Mouse (Mus musculus) activated CD4-positive, CD25-positive, alpha-beta regulatory T cell, adult 4 months (primary cell): ENCODE results near the gene Wdr76. TPM values are rescaled to one million over a fixed set of nuclear protein-coding genes. Genes with fewer than 3 reads are reported as not detected.
"Not testable (repeated sequence)": the region's sequence is repeated elsewhere in the genome, so short reads cannot be mapped to it uniquely, and the experiment has no call there.

ENCODE experiments used
- ATAC-seq: one replicate; pipeline ENCODE4 v1.8.0; 2017
- polyA plus RNA-seq, 2 experiments: library from polyadenylated mRNA; unstranded; fragments of 100-300 nt; shearing (Covaris generic); gene quantifications; one replicate each; pipeline ENCODE4 v1.2.1; 2017

The Wdr76 gene
- polyA plus RNA-seq, 2 experiments from 2014 or later: 10.1 to 20.5 TPM

DNA sequence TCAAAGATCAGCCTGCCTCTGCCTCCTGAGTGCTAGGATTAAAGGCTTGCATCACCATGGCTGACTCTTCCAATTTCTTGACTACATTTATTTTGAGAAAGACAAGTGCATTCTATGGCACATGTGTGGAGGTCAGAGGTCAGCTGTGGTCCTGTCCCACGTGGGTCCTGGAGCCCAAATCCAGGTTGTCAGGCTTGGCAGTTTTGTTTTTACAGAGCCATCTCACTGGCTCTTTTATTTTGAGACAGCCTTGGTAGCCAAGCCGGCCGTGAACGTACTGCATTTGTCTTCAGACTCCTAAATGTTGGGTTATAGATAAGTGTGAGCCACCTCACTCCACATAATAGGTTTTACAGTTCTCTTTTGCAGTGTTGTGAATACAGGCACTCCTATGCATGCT, 12.2 kb downstream of the Wdr76 start:
- not testable (repeated sequence) for ATAC-seq

GRCm38 (mm10) chr2:121522006-121522405, 15.5 kb downstream of the Wdr76 start:
- no peak for ATAC-seq

- ATAC-seq: not testable (repeated sequence)
Observed at GRCm38 (mm10) chr2:121522830-121523229, 16.3 kb downstream of the Wdr76 start.

DNA sequence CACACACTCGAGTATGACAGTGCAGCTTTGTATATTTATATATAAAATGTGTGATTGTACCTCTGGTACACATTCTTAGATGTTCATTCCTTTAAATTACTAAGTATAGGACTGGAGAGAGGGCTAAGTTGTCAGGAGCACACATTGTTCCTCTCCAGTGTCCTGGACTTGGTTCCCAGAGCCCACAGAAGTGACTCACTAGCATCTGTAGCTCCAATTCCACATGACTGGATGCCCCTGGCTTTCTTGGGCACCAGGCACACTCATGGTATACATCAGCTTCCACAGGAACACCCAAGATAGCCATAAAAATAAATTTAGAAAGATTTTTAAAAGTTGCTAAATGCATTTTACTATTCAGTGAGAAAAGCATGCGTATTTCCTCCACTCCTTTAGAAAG, 18.5 kb downstream of the Wdr76 start:
- ATAC-seq: no peak

GRCm38 (mm10) chr2:121544829-121545228, 38.3 kb downstream of the Wdr76 start:
- ATAC-seq: no peak

DNA sequence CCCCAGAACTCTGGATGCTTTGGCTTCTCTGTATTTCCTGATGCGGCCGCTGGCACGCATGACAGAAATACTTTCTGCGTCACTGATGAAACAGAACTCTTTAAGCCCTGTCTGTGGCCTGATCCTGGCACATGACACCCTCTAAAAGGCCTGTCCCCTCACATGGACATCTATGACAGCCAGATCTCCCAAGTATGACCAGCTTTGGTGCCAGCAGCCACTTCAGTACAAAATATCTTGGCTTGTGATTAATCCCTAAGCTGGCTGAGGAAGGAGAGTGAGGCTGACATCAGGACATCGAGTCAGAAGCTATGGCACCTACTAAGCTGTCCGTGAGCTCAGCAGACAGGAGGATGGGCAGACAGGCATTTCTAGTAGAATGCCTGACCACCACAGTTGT, 43.1 kb downstream of the Wdr76 start:
- ATAC-seq: no peak

DNA sequence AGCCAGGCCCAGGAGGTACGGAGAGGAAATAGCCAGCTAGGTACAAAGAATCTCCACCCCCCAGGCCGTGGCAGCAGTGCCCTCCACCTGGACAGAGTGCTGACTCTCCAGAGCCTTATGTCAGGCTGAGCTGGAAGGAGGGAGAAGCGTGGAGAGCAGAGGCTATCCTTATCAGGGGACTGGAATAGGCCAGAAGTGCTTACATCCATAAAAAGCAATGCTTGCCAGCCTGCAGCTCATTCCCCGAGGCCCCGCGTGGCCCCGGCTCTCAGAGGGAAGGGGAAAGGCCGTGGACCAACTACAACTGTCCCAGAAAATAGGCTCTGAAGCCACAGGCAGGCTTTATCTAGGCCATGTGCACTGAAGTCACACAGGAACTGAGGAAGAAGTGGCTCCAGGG, 44.7 kb downstream of the Wdr76 start:
- no peak for ATAC-seq

DNA sequence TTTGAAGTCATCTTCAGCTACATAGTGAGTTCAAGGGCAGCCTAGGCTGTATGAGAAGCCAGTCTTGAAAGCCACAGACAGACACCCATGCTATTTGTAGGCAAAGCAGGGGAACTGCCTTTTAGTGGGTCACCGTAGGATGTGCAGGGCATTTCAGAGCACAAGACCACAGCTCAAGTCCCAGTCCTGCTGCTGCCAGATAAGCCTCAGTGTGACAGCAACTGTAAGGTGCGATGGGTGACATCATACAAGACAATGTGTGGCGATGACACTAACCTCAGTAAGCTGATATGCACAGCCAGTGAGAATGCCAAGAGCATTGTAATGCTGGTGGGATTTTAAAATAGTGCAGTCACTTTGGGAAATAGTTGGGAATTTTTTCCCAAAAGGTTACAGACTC, 56.6 kb downstream of the Wdr76 start:
- ATAC-seq: no peak

DNA sequence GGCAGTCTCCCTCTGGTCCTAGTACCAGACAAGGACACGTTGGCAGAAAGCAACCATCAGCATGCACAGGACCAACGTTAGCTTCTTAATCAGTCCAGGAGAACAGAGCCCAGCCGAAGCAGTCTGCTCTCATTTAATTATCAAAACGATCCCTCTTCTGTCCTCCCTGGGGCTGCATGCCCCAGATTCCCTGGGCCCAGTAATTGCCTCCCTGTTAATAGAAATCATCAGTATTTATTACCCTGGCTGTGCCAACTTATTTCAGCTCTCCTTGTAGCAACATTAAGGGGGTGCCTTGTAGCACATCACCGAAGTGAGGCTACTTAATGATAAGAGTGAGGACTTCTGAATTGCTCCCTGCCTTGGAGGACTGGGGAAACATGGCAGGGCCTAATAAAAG, 59.4 kb downstream of the Wdr76 start:
- no peak for ATAC-seq

- ATAC-seq: peak; percentile 70
Observed at GRCm38 (mm10) chr2:121570049-121570448, 63.5 kb downstream of the Wdr76 start.

DNA sequence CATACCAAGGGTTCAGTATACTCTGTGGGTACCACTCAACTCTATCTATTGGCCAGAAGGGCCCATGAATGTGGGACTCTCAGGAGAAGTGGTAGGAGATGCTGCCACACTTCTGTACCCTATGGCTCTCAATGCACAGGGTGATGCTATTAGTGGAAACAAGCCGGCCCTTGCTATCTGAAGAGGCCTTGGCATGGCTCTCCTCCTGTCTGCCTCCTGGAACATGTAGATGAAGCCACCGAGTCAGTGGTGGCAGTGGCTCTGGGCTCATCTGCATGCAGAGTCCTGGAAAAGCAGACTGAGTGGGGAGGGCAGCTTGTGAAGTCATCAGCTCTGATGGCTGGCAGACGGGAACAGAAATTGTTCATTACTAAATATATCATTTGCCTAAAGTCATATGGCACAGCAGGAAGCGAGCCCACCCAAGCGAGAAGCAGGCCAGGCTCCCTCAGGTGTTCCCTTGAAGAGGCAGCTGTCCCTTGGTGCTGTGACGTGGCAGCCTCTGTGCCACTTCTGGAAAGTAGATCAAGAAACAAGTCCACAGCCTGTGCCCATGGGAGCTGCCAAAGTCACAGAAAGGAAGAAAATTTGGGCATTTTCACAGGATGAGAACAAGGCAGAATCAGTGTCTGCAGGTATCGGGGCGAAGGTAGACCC, 64.6 kb downstream of the Wdr76 start:
- ATAC-seq: no peak

DNA sequence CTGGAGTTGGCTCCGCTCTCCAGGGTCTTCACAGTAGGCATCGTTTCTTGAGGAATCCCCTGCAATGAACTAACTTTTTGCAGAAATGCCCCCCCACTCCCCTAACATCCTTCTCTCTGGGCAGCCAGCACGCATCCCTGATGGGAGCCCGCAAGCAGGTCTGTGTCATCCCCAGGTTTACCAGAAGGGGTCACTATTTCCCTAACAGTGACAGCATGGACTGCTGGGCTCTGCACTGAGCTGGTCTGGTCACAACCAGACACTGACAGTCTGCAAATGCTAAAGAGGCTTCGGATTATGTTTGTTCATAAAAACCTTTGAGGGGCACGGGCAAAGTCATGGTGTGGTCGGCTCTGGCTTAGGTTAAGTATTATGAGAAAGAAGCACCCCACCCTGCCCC, 65.3 kb downstream of the Wdr76 start:
- ATAC-seq: peak; percentile 78

DNA sequence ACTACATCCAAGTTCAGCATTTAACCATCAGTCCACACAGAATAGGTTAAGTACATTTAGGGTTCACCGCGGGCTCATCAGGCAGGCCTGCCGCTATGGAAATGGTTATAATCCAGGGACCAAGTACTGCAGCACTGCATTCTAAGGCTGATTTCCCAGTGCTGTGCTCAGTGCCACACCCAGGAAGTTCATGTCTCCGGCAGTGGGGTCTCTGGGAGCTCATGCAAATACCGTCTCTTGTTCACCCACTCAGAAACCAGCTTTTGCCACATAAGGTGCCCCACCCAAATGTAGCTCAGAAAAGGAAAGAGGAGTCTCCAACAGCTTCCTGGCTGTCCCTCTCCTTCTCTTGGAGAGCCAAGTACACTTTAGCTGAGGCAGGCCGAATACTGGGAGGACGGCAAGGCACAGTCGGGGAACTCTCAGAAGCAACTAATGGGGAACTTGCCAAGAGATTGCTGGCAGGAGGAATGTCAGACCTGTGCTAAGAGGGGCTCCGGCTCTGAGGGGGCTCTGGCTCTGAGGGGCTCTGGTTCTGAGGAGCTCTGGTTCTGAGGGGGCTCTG, 67.6 kb downstream of the Wdr76 start:
- no peak for ATAC-seq

DNA sequence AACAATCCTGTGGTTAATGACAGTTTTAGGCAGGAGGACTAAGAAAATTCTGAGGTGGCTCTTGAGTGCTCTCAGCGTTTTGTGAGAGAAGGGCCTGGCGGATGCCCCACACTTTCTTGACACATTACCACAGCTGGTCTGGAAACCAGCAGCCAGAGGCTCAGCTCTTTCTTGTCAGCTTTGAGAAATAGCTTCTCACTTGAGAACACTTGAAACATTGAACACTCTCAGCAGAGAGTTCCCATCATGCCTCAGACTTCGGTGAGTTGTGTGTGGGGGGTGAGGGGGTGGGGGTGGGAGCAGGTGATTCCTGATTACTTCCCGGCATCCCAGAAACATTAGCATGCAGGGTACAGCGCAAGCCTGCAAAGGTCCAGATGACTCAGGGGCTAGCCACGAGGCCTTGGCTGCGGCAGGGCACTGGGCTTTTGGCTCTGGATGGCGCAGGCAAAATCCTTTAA, 69.2 kb downstream of the Wdr76 start:
- no peak for ATAC-seq

GRCm38 (mm10) chr2:121582809-121583376, 76.4 kb downstream of the Wdr76 start:
- ATAC-seq: no peak

GRCm38 (mm10) chr2:121583468-121584116, 77.1 kb downstream of the Wdr76 start:
- no peak for ATAC-seq

DNA sequence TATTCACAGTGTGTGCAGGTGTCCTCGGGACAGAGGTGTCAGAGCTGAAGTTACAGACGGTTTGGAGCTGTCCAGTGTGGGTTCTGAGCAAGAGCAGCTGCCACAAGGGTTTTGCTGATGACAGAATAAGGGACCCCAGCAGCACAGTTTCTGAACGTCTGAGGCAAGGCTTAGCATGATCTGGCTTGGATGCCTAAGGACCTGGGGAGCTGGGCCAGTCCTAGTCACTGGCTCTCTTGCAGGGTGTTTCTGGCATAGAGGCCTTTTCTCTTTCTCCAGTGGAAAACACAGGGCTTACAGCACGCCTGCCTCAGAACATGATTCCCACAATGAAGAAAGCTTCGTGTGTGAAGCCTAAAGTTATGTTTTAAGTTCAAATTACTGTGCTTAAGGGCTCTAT, 78.2 kb downstream of the Wdr76 start:
- ATAC-seq: no peak

DNA sequence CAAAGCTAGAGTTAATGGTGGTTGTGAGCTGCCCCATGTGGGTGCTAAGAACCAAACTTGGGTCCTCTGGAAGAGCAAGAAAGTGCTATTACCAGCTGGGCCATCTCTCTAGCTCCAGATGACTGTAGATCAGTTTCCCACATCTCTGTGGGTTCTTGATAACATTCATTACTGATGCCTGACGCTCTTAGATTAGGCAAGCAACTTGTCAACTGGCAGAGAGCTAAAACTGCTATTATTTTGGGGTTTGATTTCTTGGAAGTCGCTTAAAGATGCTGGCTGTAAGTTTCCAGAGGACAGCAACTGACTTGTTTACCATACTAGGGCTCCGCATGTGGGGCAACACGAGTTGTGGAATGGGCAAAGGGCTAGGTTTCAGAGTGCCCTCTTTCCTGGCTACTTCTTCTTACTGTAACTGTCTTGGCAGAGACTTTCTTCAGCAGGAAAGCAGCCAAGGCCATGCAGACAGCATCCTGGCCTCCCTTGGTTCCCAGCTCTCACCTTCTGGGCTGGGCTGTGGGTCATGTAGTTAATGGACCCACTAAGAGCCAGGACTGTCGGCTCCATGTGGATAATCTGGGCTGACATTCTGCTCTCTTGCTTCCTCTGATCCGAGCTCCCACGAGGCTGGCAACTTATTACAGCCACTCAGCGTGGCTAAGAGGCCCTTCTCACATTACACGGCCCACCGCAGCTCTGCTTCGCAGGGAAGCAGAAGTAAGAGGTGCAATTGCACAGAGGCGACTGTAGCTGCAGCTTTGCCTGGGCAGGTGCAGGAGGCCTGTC, 81.2 kb downstream of the Wdr76 start:
- ATAC-seq: no peak

- no peak for ATAC-seq
Observed at GRCm38 (mm10) chr2:121588309-121588694, 81.8 kb downstream of the Wdr76 start.

- ATAC-seq: no peak
Observed at GRCm38 (mm10) chr2:121594131-121594530, 87.6 kb downstream of the Wdr76 start.
